Mouse (Mus musculus): ENCODE measurements around the gene Clec16a.

GRCm38 (mm10) chr16:10549600-10549999 is 4.5 kb downstream of the Clec16a start:
- no peak for TF ChIP-seq CTCF (IDR thresholded peaks at IDR 0.05; ENCODE audit: extremely low read depth, insufficient read depth, low read length)
- TF ChIP-seq POLR2A (IDR thresholded peaks at IDR 0.05; ENCODE audit: extremely low read depth, insufficient read depth, low read length): no peak

Measured in cortical plate, adult 2 months (tissue).